Mouse (Mus musculus) E14TG2a.4 (cell line): ENCODE data around the gene Ptgir.

Source experiments
- H3K27me3 ChIP-seq: 2 replicates; pipeline ENCODE4 v1.6.1; 2014; ENCODE audit warnings: low read length, control low read depth; ENCODE audit not compliant: insufficient read depth
- H3K36me3 ChIP-seq: 2 replicates; pipeline ENCODE4 v1.6.1; 2014; ENCODE audit warnings: low read length, control low read depth; ENCODE audit not compliant: insufficient read depth
- H3K4me1 ChIP-seq: replicated peaks from 2 replicates; pipeline ENCODE4 v1.6.1; 2014; ENCODE audit warnings: low read depth, low read length, control low read depth
- H3K4me3 ChIP-seq: replicated peaks from 2 replicates; pipeline ENCODE4 v1.5.1; 2014; ENCODE audit warnings: mild to moderate bottlenecking, low read length
- H3K9me3 ChIP-seq: 2 replicates; pipeline ENCODE4 v1.6.1; 2014; ENCODE audit warnings: low read length, control low read depth
- CTCF ChIP-seq: conservative IDR thresholded peaks from 2 replicates; pipeline ENCODE4 v1.5.1; 2014; ENCODE audit warnings: low read length
- NANOG ChIP-seq: IDR thresholded peaks from 2 replicates; pipeline ENCODE4 v1.6.1; 2014; ENCODE audit warnings: borderline replicate concordance, low read length, mixed read lengths
- POU5F1 ChIP-seq: IDR thresholded peaks from 2 replicates; pipeline ENCODE4 v1.6.1; 2014; ENCODE audit warnings: low read length, borderline replicate concordance

Gene Ptgir

DNA sequence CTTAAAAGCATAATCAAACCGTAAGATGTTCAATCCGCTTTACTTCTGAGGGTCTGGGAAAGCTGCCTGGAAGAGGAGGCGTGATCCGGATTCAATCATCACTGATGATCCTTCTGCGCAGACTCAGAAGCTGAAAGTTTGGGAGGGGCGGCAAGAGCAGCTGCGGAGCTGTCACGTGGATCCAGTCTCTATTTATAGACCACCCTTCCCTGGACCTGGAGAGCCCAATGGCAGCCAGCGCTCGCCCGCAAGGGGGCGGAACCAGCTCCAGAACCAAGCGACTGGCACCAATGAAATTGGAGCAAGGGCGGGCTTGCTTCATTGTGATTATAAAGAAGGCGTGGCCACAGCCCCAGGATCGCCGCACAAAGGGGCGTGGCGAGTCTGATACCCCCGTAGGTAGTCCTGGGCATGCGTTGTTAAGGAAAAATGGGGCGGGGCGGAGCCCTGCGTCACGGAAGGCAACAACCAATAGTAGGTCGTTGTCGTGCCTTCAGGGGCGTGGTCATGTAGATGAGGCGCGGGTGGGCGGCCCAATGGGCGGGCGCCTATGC is 31.5 kb upstream of the Ptgir start:
- peak overlapping the region; percentile 88 for H3K4me3 ChIP-seq
- H3K36me3 ChIP-seq = no peaks in the 10 kb centered on the region
- H3K9me3 ChIP-seq = no peaks in the 10 kb centered on the region
- H3K27me3 ChIP-seq = no peaks in the 10 kb centered on the region
- H3K4me1 ChIP-seq = peaks cover 52% of the 10 kb centered on the region
- TF ChIP-seq POU5F1 (no peak), CTCF (no peak), NANOG (no peak)

DNA sequence AGATGAGACGGTGACA is 31.2 kb upstream of the Ptgir start, which contains the start of gene Dact3:
Gene Dact3 (plus strand): TSS at position 8 of the 16 bp plus-strand sequence.
- H3K36me3 ChIP-seq = no peaks in the 10 kb centered on the region
- no peaks in the 10 kb centered on the region for H3K27me3 ChIP-seq
- H3K9me3 ChIP-seq = no peaks in the 10 kb centered on the region
- TF ChIP-seq CTCF (no peak), POU5F1 (no peak), NANOG (no peak)
- peak within 1 kb of the TSS; percentile 88 for H3K4me3 ChIP-seq
- peaks cover 52% of the 10 kb centered on the region for H3K4me1 ChIP-seq

DNA sequence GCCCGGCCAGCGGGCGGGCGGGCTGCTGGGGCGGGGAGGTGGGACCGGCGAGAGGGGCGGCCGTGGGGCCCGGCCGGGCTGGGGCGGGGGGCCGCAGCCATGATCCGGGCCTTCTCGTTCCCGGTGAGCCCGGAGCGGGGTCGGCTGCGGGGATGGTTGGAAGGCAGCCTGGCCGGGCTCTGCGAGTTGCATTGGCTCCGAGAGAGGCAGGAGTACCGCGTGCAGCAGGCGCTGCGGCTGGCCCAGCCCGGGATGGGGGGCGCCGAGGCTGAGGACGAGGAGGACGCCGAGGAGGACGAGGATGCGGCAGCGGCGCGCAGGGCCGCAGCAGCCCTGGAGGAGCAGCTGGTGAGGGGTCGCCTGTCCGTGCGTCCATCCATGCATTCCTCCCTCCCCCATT is 31.0 kb upstream of the Ptgir start:
- H3K4me3 ChIP-seq = peak overlapping the region; percentile 88
- no peaks in the 10 kb centered on the region for H3K27me3 ChIP-seq
- H3K36me3 ChIP-seq = no peaks in the 10 kb centered on the region
- no peak for TF ChIP-seq NANOG
- no peak for TF ChIP-seq POU5F1
- no peak for TF ChIP-seq CTCF
- peaks cover 53% of the 10 kb centered on the region for H3K4me1 ChIP-seq
- H3K9me3 ChIP-seq = no peaks in the 10 kb centered on the region

DNA sequence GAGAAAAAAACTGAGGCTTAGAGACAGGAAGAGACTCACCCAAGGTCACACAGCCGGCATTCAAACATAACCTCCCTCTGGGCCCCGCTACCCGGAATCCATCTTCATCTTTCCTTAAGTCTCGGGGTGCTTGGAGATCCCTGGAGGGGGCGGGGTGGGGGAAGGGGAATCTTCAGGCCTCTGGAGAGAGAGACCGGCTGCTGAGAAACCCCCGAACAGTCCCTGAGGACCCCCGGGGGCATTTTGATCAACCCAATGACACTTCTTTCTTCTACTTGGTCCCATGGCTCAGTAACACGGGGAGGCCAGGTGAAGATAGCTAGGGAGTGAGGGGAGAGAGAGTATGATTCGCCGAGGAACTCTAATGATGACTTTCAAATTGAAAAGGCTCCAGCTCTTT is 30.3 kb upstream of the Ptgir start:
- Histone ChIP-seq H3K9me3 (no peaks in the 10 kb centered on the region), H3K27me3 (no peaks in the 10 kb centered on the region), H3K36me3 (no peaks in the 10 kb centered on the region), H3K4me3 (peak overlapping the region; percentile 88), H3K4me1 (peaks cover 60% of the 10 kb centered on the region)
- no peak for TF ChIP-seq NANOG
- TF ChIP-seq CTCF = no peak
- no peak for TF ChIP-seq POU5F1

DNA sequence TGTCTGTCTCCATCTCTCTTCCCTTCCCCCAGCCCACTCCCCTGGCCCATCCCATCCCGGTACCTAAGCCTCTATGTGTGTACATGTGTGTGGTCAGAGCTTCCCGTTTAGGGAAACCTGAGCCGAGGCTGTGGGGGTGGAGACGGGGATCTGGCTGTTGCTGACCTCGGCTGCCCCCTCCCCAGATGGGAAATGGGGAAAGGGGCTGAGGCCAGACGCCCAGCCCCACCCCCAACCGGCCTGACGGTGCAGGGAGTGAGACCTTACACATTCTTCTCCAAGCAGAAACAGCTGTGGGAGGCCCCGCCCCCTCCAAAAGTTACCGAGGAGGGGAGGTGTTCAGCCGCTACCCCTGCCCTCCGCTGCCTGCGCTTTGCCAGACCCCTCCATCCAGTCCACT is 29.7 kb upstream of the Ptgir start:
- Histone ChIP-seq H3K27me3 (no peaks in the 10 kb centered on the region), H3K4me1 (peaks cover 66% of the 10 kb centered on the region), H3K4me3 (peak overlapping the region; percentile 88), H3K9me3 (no peaks in the 10 kb centered on the region), H3K36me3 (no peaks in the 10 kb centered on the region)
- TF ChIP-seq NANOG (no peak), POU5F1 (no peak), CTCF (no peak)

DNA sequence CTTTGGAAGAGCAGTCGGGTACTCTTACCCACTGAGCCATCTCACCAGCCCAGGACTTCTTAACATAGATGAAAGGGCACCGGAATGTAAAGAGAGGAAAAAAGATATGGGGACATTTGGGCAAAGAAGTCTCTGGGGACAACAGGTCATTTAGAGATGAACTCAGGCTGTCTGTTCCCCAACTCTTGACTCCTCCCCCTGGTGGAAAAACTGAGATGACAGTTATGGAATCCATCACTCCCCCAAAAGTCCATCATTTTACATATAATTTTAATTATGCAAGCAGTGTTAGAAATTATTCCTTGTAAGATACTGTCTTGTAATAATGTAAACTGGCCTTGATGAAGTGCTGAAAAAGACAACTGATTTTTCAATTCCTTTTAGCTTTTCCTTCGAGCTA is 28.6 kb upstream of the Ptgir start:
- Histone ChIP-seq H3K27me3 (no peaks in the 10 kb centered on the region), H3K4me3 (no peak overlapping the region), H3K4me1 (peaks cover 75% of the 10 kb centered on the region), H3K36me3 (no peaks in the 10 kb centered on the region), H3K9me3 (no peaks in the 10 kb centered on the region)
- TF ChIP-seq NANOG (no peak), POU5F1 (no peak)

DNA sequence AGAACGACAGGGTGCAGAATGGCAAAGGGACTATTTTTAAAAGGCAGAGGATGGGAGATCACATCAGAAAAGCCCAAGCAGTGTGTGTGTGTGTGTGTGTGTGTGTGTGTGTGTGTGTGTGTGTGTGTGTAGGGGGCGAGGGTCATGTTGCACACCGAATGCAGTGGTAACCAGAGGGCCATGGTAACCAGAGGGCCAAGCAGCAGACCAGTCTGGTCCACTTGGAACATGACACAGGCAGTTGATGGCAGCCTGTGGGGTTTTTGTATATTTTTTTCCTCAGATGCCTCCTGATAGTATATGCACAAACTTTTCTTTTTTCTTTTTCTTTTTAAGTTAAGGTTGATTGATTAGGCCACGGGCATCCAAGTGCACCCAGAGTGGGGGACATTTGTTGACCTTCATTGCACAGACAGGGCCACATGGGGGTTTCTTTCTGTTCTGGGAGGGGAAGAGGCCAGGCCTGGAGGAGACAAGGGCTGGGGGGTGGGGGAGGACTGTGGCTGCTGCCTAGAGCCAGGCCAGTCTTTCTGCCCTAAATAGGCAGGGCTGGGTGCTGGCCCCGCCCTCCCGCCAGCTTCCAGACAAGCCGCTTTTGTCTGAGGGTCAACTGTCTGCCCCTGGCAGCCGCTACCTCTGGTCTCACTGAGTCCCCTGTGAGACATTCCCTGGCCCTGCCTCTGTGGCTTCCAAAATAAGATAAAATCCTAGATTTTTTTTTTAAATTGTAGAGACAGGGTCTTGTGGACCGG is 26.3 kb upstream of the Ptgir start:
- H3K9me3 ChIP-seq = no peaks in the 10 kb centered on the region
- H3K36me3 ChIP-seq = peaks cover 6% of the 10 kb centered on the region; the same call in 1 of the 2 replicates
- no peaks in the 10 kb centered on the region for H3K27me3 ChIP-seq
- H3K4me3 ChIP-seq = peak overlapping the region; percentile 58
- TF ChIP-seq NANOG (no peak), POU5F1 (no peak), CTCF (no peak)
- H3K4me1 ChIP-seq = peaks cover 84% of the 10 kb centered on the region

DNA sequence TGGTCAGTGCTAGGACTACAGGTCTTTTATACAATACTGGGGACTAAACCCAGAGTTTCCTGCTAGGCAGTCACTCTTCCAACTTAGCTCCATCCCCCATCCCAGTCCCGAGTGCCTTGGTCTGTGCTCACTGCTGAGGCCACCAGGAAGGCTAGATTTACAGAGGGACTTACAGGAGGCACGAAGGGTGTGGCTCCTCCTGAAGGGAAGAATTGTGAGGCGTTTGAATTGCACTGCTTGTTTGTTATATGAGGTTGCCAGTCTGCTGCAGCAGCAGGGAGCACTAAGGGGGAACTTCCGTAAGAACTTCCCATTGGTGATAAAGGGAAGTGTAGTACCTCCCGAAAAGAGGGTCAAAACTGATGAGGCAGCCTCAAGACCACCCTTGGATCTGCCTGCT is 25.7 kb upstream of the Ptgir start:
- Histone ChIP-seq H3K9me3 (no peaks in the 10 kb centered on the region), H3K27me3 (no peaks in the 10 kb centered on the region)

DNA sequence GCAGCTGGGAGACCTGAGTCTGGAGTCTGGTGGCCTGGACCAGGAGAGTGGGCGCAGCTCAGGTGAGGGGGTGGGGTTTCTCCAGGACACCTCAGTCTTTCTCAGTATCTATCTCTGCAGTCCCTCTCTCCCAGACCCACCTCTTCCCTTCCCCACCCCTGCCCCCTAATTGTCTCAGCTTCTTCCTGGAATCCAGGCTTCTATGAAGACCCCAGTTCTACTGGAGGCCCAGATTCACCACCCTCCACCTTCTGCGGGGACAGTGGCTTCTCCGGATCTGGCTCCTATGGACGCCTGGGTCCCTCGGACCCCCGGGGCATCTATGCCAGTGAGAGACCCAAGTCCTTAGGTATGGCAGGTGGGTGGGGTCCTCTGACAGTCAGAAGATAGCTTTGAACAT is 23.1 kb upstream of the Ptgir start:
- H3K27me3 ChIP-seq = peaks cover 13% of the 10 kb centered on the region
- peaks cover 81% of the 10 kb centered on the region for H3K4me1 ChIP-seq
- TF ChIP-seq POU5F1 = no peak
- no peak for TF ChIP-seq NANOG
- TF ChIP-seq CTCF = no peak
- H3K36me3 ChIP-seq = peaks cover 21% of the 10 kb centered on the region
- H3K9me3 ChIP-seq = no peaks in the 10 kb centered on the region
- no peak overlapping the region for H3K4me3 ChIP-seq

More for the DNA sequence above, 25.7 kb upstream of the Ptgir start:
- peak overlapping the region; percentile 58 for H3K4me3 ChIP-seq
- no peak for TF ChIP-seq POU5F1
- no peak for TF ChIP-seq CTCF
- TF ChIP-seq NANOG = no peak
- peaks cover 83% of the 10 kb centered on the region for H3K4me1 ChIP-seq
- H3K36me3 ChIP-seq = peaks cover 6% of the 10 kb centered on the region; the same call in 1 of the 2 replicates
